Mouse (Mus musculus) intestine, embryonic 16.5 days (tissue): ENCODE results near the gene Slc12a5. TPM values are rescaled to one million over a fixed set of nuclear protein-coding genes. Genes with fewer than 3 reads are reported as not detected.

Experiments
- ATAC-seq: fragments of 200-750 bp; cut with Nextera tagmentation; 2 replicates; pipeline ENCODE4 v1.8.0; 2017; ENCODE audit warnings: moderate TSS enrichment, moderate library complexity
- H3K27ac ChIP-seq: fragments of 300-500 bp; sonication (generic); 2 replicates; pipeline ENCODE4 v1.5.1; 2014; ENCODE audit warnings: mild to moderate bottlenecking, low read length
- H3K27me3 ChIP-seq: fragments of 300-500 bp; sonication (generic); replicated peaks from 2 replicates; pipeline ENCODE4 v1.6.1; 2014; ENCODE audit warnings: low read length, control low read depth, mixed read lengths; ENCODE audit not compliant: control insufficient read depth, insufficient read depth
- H3K36me3 ChIP-seq: fragments of 300-500 bp; sonication (generic); 2 replicates; pipeline ENCODE4 v1.6.1; 2014; ENCODE audit warnings: low read length, control low read depth; ENCODE audit not compliant: control insufficient read depth, insufficient read depth
- H3K4me1 ChIP-seq: fragments of 300-500 bp; sonication (generic); 2 replicates; pipeline ENCODE4 v1.6.1; 2014; ENCODE audit warnings: low read length, control low read depth, mixed read lengths; ENCODE audit not compliant: control insufficient read depth, insufficient read depth
- H3K4me2 ChIP-seq: fragments of 300-500 bp; sonication (generic); 2 replicates; pipeline ENCODE4 v1.6.1; 2014; ENCODE audit warnings: low read depth, low read length, control low read depth
- H3K4me3 ChIP-seq: fragments of 300-500 bp; sonication (generic); 2 replicates; pipeline ENCODE4 v1.5.1; 2014; ENCODE audit warnings: mild to moderate bottlenecking, low read length
- H3K9ac ChIP-seq: fragments of 300-500 bp; sonication (generic); 2 replicates; pipeline ENCODE4 v1.6.1; 2014; ENCODE audit warnings: low read depth, low read length
- H3K9me3 ChIP-seq: fragments of 300-500 bp; sonication (generic); 2 replicates; pipeline ENCODE4 v1.6.1; 2016; ENCODE audit warnings: low read length, control low read depth; ENCODE audit not compliant: control insufficient read depth
- WGBS: fragments of 180-500 bp; shearing (Covaris S2); extraction: QIAGEN DNeasy Blood & Tissue Kit; methylation state at CpG from one replicate; pipeline ENCODE4 v1.1.7; 2014; 5-methylcytosine and 5-hydroxymethylcytosine counted together
- polyA plus RNA-seq: library from polyadenylated mRNA; unstranded; fragments of >200 nt; fragmentation: Nextera tagmentation; extraction: Ambion mirVana; gene quantifications from 2 replicates; pipeline ENCODE4 v1.2.1, GENCODE M21; 2015

Gene Slc12a5
- polyA plus RNA-seq, 1 experiment from 2014 or later: 0.23 TPM

DNA sequence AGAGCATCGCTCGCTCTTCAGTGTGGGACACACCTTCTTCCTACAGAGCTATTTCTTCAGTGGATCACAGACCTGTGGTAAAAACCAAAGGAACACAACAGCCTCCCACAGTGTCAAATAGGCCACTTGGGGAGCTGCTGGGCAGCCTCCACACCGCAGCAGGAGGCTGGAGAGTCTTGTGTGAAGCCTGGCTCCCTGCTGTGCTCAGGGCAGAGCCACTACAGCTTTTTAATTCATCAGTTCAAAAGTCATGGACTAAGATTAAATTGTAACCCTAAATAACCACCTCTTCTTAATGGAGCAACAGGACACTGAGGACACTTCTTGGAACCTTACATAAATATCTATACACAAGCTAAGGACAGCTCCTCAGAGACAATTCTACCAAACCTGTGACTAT lies 42.5 kb downstream of the Slc12a5 start:
- ATAC-seq: no peak
- no peak overlapping the region for H3K27ac ChIP-seq
- H3K4me1 ChIP-seq: peaks cover 7% of the 10 kb centered on the region
- H3K36me3 ChIP-seq: peaks cover 44% of the 10 kb centered on the region
- WGBS: 82% methylated on average over 3 of the region's 3 CpGs
- no peaks in the 10 kb centered on the region for H3K9me3 ChIP-seq
- H3K4me2 ChIP-seq: no peak overlapping the region
- H3K9ac ChIP-seq: no peak overlapping the region
- peaks cover 7% of the 10 kb centered on the region for H3K27me3 ChIP-seq
- H3K4me3 ChIP-seq: no peak overlapping the region

DNA sequence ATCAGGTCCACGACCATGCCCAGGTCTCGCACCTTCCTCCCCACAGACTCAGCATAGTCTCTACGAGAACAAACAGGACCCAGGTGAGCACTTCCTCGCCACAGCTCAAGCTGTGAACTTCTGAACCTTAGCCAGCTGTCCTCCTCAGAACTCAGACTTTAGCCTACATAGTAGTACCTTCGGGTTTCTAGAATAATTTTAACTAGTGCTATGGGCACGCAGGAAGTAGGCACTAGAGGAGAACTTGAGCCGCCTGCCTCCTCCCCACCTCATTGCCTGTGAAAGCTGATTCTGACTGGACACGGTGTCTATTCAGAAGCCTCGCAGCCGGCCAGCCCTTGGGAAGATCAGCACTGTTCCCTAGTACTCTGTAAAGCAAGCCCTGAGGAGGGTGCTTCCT lies 43.6 kb downstream of the Slc12a5 start:
- no peaks in the 10 kb centered on the region for H3K4me1 ChIP-seq
- no peak overlapping the region for H3K4me2 ChIP-seq
- H3K4me3 ChIP-seq: no peak overlapping the region
- no peak overlapping the region for H3K27ac ChIP-seq
- no peaks in the 10 kb centered on the region for H3K27me3 ChIP-seq
- ATAC-seq: no peak
- H3K9ac ChIP-seq: no peak overlapping the region
- H3K36me3 ChIP-seq: peaks cover 46% of the 10 kb centered on the region
- WGBS: 92% methylated on average over 10 of the region's 10 CpGs
- H3K9me3 ChIP-seq: no peaks in the 10 kb centered on the region

DNA sequence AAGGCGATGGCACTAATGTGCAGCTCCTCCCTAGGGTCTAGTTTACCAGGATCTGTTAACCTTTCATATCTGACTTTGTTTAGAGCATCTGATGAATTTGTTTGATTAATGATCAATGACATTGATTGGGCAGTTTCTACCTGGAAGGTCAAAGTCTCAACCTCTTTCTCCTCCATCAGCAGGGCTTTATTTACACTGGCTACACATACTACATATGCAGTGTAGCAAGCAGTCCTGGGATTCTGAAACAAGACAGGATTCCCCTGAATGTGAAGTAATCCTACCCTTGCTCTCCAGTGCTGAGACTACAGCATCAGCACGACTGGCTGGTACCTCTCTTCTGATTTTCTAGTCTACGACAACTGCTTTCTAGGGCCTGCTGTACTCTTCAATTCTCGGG lies 46.2 kb downstream of the Slc12a5 start:
- H3K4me2 ChIP-seq: no peak overlapping the region
- no peak overlapping the region for H3K9ac ChIP-seq
- 88% methylated on average over 4 of the region's 4 CpGs for WGBS
- no peaks in the 10 kb centered on the region for H3K27me3 ChIP-seq
- H3K27ac ChIP-seq: no peak overlapping the region
- H3K4me1 ChIP-seq: no peaks in the 10 kb centered on the region
- no peak overlapping the region for H3K4me3 ChIP-seq
- no peak for ATAC-seq
- H3K9me3 ChIP-seq: no peaks in the 10 kb centered on the region
- H3K36me3 ChIP-seq: peaks cover 40% of the 10 kb centered on the region

- WGBS: 97% methylated on average over 1 of the region's 1 CpGs
- no peak overlapping the region for H3K4me3 ChIP-seq
- no peaks in the 10 kb centered on the region for H3K9me3 ChIP-seq
- peaks cover 30% of the 10 kb centered on the region for H3K36me3 ChIP-seq
- no peak overlapping the region for H3K27ac ChIP-seq
- no peaks in the 10 kb centered on the region for H3K4me1 ChIP-seq
- H3K9ac ChIP-seq: no peak overlapping the region
- no peak for ATAC-seq
- H3K4me2 ChIP-seq: no peak overlapping the region
- H3K27me3 ChIP-seq: no peaks in the 10 kb centered on the region
Measured at GRCm38 (mm10) chr2:165007986-165008385, 47.4 kb downstream of the Slc12a5 start.

- peaks cover 21% of the 10 kb centered on the region for H3K36me3 ChIP-seq
- no peaks in the 10 kb centered on the region for H3K4me1 ChIP-seq
- no peak overlapping the region for H3K4me2 ChIP-seq
- WGBS: 96% methylated on average over 14 of the region's 14 CpGs
- H3K27ac ChIP-seq: no peak overlapping the region
- no peak overlapping the region for H3K9ac ChIP-seq
- no peak overlapping the region for H3K4me3 ChIP-seq
- H3K27me3 ChIP-seq: no peaks in the 10 kb centered on the region
- no peak for ATAC-seq
- H3K9me3 ChIP-seq: no peaks in the 10 kb centered on the region
Measured at GRCm38 (mm10) chr2:165009161-165009560, 48.6 kb downstream of the Slc12a5 start.

DNA sequence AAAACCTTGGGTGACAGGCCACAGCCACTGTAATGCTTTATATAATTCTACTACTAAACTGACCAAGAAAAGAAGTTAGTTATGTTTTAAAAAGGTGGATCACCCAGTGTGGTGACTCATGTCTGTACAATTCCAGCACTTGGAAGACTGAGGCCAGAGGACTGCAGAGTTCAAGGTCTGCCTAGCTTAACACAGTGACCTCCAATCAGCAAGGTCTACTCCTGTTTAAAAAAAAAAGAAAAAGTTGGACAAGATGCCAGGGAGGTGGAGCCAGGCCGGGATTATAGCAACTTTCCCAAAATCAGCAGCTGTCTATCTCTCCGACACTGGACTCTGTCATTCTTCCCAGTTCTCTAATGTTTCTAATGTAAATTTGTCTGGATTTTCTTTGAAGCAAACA lies 49.0 kb downstream of the Slc12a5 start:
- no peaks in the 10 kb centered on the region for H3K9me3 ChIP-seq
- H3K27ac ChIP-seq: no peak overlapping the region
- no peak overlapping the region for H3K4me3 ChIP-seq
- WGBS: 82% methylated on average over 2 of the region's 2 CpGs
- no peak overlapping the region for H3K4me2 ChIP-seq
- H3K36me3 ChIP-seq: peaks cover 19% of the 10 kb centered on the region
- no peaks in the 10 kb centered on the region for H3K4me1 ChIP-seq
- H3K27me3 ChIP-seq: no peaks in the 10 kb centered on the region
- no peak for ATAC-seq
- H3K9ac ChIP-seq: no peak overlapping the region

DNA sequence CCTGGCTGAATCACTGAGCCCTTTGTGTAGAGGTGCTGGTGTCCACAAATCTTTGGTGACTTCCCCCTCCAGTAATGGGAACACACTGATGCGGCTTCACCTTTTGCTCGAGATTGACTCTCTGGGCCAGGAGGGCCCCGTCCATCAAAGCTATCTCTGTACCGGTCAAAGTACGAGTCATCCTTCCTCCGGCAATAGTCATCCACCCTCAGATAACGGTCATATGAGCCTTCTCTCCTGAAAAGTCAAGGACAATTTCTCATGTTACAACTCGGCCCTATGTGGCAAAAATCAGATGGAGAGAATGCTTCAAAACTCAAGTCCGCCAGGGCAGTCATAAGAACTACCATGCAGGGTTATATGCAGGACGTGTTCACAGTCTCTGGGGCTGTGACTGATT lies 49.7 kb downstream of the Slc12a5 start:
- Histone ChIP-seq H3K9me3 (no peaks in the 10 kb centered on the region), H3K4me1 (no peaks in the 10 kb centered on the region), H3K4me2 (no peak overlapping the region), H3K36me3 (peaks cover 18% of the 10 kb centered on the region), H3K9ac (no peak overlapping the region), H3K27me3 (no peaks in the 10 kb centered on the region), H3K4me3 (no peak overlapping the region), H3K27ac (no peak overlapping the region)
- no peak for ATAC-seq
- WGBS: 75% methylated on average over 10 of the region's 10 CpGs

- 89% methylated on average over 5 of the region's 5 CpGs for WGBS
- Histone ChIP-seq H3K4me3 (no peak overlapping the region), H3K9ac (no peak overlapping the region), H3K36me3 (peaks cover 3% of the 10 kb centered on the region; the same call in 1 of the 2 replicates), H3K4me1 (no peaks in the 10 kb centered on the region), H3K27ac (no peak overlapping the region), H3K4me2 (no peak overlapping the region), H3K27me3 (no peaks in the 10 kb centered on the region), H3K9me3 (no peaks in the 10 kb centered on the region)
- ATAC-seq: no peak
Measured at GRCm38 (mm10) chr2:165014935-165015334, 54.3 kb downstream of the Slc12a5 start.

GRCm38 (mm10) chr2:165020490-165020889 lies 59.9 kb downstream of the Slc12a5 start:
- Histone ChIP-seq H3K4me2 (no peak overlapping the region), H3K36me3 (peaks cover 9% of the 10 kb centered on the region; the same call in 1 of the 2 replicates), H3K27me3 (no peaks in the 10 kb centered on the region), H3K4me1 (no peaks in the 10 kb centered on the region), H3K9me3 (no peaks in the 10 kb centered on the region), H3K27ac (no peak overlapping the region), H3K4me3 (no peak overlapping the region), H3K9ac (no peak overlapping the region)
- ATAC-seq: no peak
- 85% methylated on average over 3 of the region's 3 CpGs for WGBS

GRCm38 (mm10) chr2:165027163-165027562 lies 66.6 kb downstream of the Slc12a5 start:
- Histone ChIP-seq H3K4me2 (no peak overlapping the region), H3K9me3 (no peaks in the 10 kb centered on the region), H3K27me3 (no peaks in the 10 kb centered on the region), H3K36me3 (peaks cover 5% of the 10 kb centered on the region; the same call in 1 of the 2 replicates), H3K27ac (no peak overlapping the region), H3K4me3 (no peak overlapping the region), H3K4me1 (no peaks in the 10 kb centered on the region), H3K9ac (no peak overlapping the region)
- no peak for ATAC-seq
- WGBS: 55% methylated on average over 1 of the region's 1 CpGs
